Mouse (Mus musculus) limb, embryonic 12.5 days (tissue): ENCODE results near the gene Nol10. TPM values are rescaled to one million over a fixed set of nuclear protein-coding genes. Genes with fewer than 3 reads are reported as not detected.
A peak's percentile ranks its signal among the peaks of the same experiment; 100 is the strongest.
"Not testable (repeated sequence)": the region's sequence is repeated elsewhere in the genome, so short reads cannot be mapped to it uniquely, and the experiment has no call there.

ENCODE experiments used
- ATAC-seq: fragments of 200-750 bp; cut with Nextera tagmentation; 2 replicates; pipeline ENCODE4 v1.8.0; 2017; ENCODE audit warnings: low read depth, moderate TSS enrichment; ENCODE audit not compliant: insufficient number of reproducible peaks, insufficient read depth, low FRiP score, low TSS enrichment
- H3K27ac ChIP-seq: fragments of 300-500 bp; sonication (generic); 2 replicates; pipeline ENCODE4 v1.5.1; 2016; ENCODE audit warnings: mild to moderate bottlenecking, moderate library complexity
- H3K27me3 ChIP-seq: fragments of 300-500 bp; sonication (generic); 2 replicates; pipeline ENCODE4 v1.6.1; 2016; ENCODE audit warnings: mild to moderate bottlenecking, moderate library complexity
- H3K36me3 ChIP-seq: fragments of 300-500 bp; sonication (generic); 2 replicates; pipeline ENCODE4 v1.6.1; 2016; ENCODE audit warnings: mild to moderate bottlenecking, moderate library complexity
- H3K4me1 ChIP-seq: fragments of 300-500 bp; sonication (generic); replicated peaks from 2 replicates; pipeline ENCODE4 v1.6.1; 2016
- H3K4me2 ChIP-seq: fragments of 300-500 bp; sonication (generic); 2 replicates; pipeline ENCODE4 v1.6.1; 2016; ENCODE audit warnings: mild to moderate bottlenecking, moderate library complexity
- H3K4me3 ChIP-seq: fragments of 300-500 bp; sonication (generic); replicated peaks from 2 replicates; pipeline ENCODE4 v1.5.1; 2016; ENCODE audit warnings: mild to moderate bottlenecking
- H3K9ac ChIP-seq: fragments of 300-500 bp; sonication (generic); replicated peaks from 2 replicates; pipeline ENCODE4 v1.6.1; 2016; ENCODE audit warnings: mild to moderate bottlenecking, moderate library complexity
- H3K9me3 ChIP-seq: fragments of 300-500 bp; sonication (generic); 2 replicates; pipeline ENCODE4 v1.6.1; 2016; ENCODE audit warnings: mild to moderate bottlenecking, moderate library complexity
- WGBS: fragments of 180-500 bp; shearing (Covaris S2); methylation state at CpG from one replicate; pipeline ENCODE4 v1.1.7; 2016; 5-methylcytosine and 5-hydroxymethylcytosine counted together
- polyA plus RNA-seq: library from polyadenylated mRNA; unstranded; fragments of >200 nt; fragmentation: Nextera tagmentation; extraction: Ambion mirVana; gene quantifications from 2 replicates; pipeline ENCODE4 v1.2.1, GENCODE M21; 2016

Nol10 gene
- polyA plus RNA-seq, 1 experiment from 2014 or later, result 30.8 TPM

DNA sequence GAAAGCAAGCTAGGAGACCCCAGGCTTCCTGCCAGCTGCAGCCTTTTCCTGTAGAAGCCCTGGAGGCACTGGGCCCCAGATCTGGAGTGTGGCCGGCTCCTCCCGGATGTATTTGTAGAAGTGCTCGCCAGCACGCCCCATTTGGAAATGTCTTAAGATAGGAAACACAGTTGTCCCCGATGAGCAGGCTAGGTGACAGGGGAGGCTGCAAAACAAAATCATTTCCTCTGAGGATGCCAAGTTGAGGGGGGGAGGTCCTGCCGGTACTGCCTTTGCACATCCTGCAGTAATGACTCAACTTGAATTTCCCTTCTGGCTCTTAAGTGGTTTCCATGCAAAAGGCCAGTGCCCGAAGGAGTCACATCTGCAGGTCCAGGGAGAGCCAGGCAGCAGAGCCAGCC lies 92.0 kb downstream of the Nol10 start:
- Histone ChIP-seq H3K4me2 (no peak overlapping the region), H3K27me3 (no peaks in the 10 kb centered on the region), H3K4me1 (peaks cover 20% of the 10 kb centered on the region), H3K9ac (no peak overlapping the region), H3K36me3 (no peaks in the 10 kb centered on the region), H3K27ac (0 out of 2 replicates have a peak overlapping the region, but pooled peaks have one; percentile 35), H3K4me3 (no peak overlapping the region), H3K9me3 (no peaks in the 10 kb centered on the region)
- 60% methylated on average over 7 of the region's 7 CpGs for WGBS
- ATAC-seq, result no peak

DNA sequence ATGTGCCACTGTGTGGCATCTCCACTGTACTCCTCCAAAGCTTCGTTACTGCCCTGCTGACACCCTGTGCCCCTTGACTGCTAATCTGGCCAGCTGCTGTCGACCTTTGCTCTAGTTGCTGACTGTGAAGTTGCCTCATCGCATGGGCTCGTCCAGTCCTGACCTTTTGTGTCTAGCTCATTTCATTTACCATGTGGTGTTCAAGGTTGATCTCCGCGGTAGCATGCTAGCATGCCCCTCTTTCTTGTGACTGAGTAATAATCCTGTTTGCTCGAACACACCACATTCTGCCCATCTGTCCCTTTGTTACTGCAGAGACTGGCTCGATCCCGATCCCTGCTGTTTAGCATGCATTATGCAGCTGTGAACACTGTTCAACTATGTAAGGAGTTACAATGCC lies 93.2 kb downstream of the Nol10 start:
- no peaks in the 10 kb centered on the region for H3K36me3 ChIP-seq
- H3K4me2 ChIP-seq, result no peak overlapping the region
- WGBS, result 77% methylated on average over 9 of the region's 9 CpGs
- H3K4me3 ChIP-seq, result no peak overlapping the region
- peaks cover 14% of the 10 kb centered on the region for H3K4me1 ChIP-seq
- no peak overlapping the region for H3K27ac ChIP-seq
- no peak overlapping the region for H3K9ac ChIP-seq
- no peaks in the 10 kb centered on the region for H3K9me3 ChIP-seq
- ATAC-seq, result no peak
- H3K27me3 ChIP-seq, result no peaks in the 10 kb centered on the region

DNA sequence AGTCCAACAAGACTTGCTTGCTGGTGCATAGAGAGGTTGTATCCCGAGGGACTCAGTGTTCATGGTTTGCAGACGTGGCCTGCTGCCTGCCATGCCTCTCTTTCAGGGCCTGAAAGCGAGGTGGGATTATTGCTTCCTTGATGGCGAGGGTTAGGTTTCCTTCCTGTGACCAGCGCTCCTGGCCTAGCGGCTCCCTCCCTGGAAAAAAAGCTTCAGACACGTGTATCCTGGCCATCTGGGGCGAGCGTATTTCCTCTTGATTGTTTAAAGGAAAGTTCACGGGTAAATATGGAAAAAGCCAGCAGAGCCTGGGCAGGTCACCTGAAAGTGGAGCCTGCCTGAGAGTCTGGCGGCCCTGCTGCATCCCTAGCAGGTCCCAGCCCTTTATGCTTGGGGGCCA lies 96.1 kb downstream of the Nol10 start:
- peak; percentile 52; the same call in 1 of the 2 replicates for ATAC-seq
- Histone ChIP-seq H3K4me2 (no peak overlapping the region), H3K9me3 (no peaks in the 10 kb centered on the region), H3K36me3 (no peaks in the 10 kb centered on the region), H3K4me3 (no peak overlapping the region), H3K9ac (no peak overlapping the region), H3K27ac (peak overlapping the region; percentile 66), H3K27me3 (no peaks in the 10 kb centered on the region), H3K4me1 (peaks cover 14% of the 10 kb centered on the region)
- 35% methylated on average over 11 of the region's 11 CpGs for WGBS

DNA sequence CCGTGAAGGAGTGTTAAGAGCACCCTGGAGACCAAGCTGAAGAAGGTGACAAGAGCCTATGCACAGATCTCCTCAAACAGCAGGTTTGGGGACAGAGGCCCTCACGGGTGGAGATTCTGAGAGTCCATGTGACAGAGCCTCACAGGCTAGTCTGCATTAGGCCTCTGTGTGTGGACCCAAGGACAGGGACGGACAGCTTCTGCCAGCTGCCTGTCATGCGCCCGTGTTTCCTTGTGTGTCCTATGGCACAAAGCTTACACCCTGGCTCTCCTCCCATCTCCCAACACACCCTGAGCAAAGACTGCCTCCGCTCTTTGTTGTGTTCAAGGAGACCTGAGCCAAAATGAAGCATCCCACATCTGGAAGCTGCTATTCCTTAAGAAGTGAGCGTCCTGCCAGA lies 97.0 kb downstream of the Nol10 start:
- no peak for ATAC-seq
- H3K27ac ChIP-seq, result no peak overlapping the region
- no peaks in the 10 kb centered on the region for H3K36me3 ChIP-seq
- no peaks in the 10 kb centered on the region for H3K27me3 ChIP-seq
- no peaks in the 10 kb centered on the region for H3K9me3 ChIP-seq
- 91% methylated on average over 7 of the region's 7 CpGs for WGBS
- H3K4me1 ChIP-seq, result peaks cover 11% of the 10 kb centered on the region
- no peak overlapping the region for H3K9ac ChIP-seq
- no peak overlapping the region for H3K4me3 ChIP-seq
- H3K4me2 ChIP-seq, result no peak overlapping the region

DNA sequence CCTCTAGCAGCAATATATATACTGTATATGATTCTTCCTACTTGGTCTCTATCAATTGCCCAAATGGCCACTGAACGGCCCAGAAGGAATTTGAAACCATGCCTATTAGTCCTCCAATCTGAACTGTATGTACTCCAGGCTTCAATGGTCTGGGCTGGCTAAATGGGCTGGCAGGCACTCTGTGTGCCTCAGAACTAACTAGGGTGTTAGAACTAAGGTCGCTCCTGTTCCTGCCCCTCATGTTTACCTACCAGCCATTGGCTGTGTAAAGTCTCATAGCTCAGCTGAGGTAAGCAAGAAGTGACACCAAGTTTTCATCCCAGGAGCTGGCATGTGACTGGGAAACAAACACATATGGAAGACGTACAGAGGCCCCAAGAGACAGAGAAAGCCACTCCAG lies 100.5 kb downstream of the Nol10 start:
- Histone ChIP-seq H3K36me3 (no peaks in the 10 kb centered on the region), H3K4me3 (no peak overlapping the region), H3K27ac (no peak overlapping the region), H3K9ac (no peak overlapping the region), H3K27me3 (no peaks in the 10 kb centered on the region), H3K9me3 (no peaks in the 10 kb centered on the region), H3K4me1 (peaks cover 7% of the 10 kb centered on the region), H3K4me2 (no peak overlapping the region)
- 74% methylated on average over 3 of the region's 3 CpGs for WGBS
- no peak for ATAC-seq

DNA sequence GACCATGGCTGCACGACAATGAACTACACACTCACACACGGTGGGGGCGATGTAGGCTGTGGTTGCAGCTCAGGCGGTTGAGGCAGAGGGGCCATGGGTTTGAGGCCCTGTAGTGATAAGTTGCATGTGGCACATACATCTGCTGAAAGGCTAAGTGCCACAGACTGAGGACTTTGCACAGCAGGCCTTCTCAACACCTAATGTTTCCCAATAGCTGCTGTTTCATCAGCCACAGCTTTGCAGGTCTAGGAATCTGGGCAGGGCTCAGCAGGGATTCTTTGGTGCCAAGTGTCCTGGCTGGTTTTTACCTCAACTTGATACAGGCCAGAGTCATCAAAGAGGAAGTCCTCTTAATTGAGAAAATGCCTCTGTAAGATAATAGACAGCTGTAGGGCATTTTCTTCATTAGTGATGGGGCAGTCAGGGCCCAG lies 101.4 kb downstream of the Nol10 start:
- WGBS, result 71% methylated on average over 4 of the region's 4 CpGs
- Histone ChIP-seq H3K27me3 (no peaks in the 10 kb centered on the region), H3K36me3 (no peaks in the 10 kb centered on the region), H3K9me3 (no peaks in the 10 kb centered on the region), H3K27ac (no peak overlapping the region), H3K9ac (no peak overlapping the region), H3K4me3 (no peak overlapping the region), H3K4me1 (no peaks in the 10 kb centered on the region), H3K4me2 (no peak overlapping the region)
- ATAC-seq, result no peak

DNA sequence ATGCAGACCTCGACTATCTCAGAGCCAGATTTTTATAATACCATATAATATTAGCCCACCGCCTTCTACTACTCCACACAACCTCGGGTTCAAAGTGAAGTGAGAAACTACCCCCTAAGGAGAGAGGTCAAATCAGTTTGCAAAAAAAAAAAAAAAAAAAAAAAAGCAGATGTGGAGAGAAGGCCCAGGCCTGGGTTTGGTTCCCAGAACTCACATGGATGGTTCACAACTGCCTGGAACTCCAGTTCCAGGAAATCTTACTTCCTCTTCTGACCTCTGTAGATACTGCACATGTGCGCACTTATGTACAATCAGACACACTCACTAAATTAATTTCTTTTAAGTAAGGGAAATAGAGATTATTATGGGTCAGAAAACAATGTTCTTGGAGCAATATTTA lies 102.2 kb downstream of the Nol10 start:
- Histone ChIP-seq H3K4me2 (no peak overlapping the region), H3K27ac (no peak overlapping the region), H3K27me3 (no peaks in the 10 kb centered on the region), H3K36me3 (no peaks in the 10 kb centered on the region), H3K4me3 (no peak overlapping the region), H3K9me3 (no peaks in the 10 kb centered on the region), H3K9ac (no peak overlapping the region), H3K4me1 (no peaks in the 10 kb centered on the region)
- 67% methylated on average over 4 of the region's 4 CpGs for WGBS
- ATAC-seq, result no peak

DNA sequence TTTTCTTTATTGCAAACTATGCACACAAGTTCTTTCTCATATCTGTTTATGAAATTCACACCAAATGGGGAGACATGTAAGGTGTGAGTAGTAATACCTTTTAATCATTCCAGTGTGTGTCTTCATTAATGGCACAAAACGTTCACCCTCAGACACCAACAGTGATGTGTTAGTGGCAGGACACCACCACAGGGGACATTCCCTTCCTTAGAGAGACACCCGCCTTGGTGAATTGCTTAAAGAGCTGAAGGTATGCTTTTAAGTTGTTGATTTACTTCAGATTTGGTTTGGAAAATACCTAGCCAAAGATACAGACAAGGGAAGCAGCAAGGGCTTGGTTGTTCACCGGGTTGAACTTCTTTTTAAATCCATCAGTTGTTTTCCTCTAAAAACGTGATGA lies 102.7 kb downstream of the Nol10 start:
- Histone ChIP-seq H3K36me3 (no peaks in the 10 kb centered on the region), H3K27me3 (no peaks in the 10 kb centered on the region), H3K4me3 (no peak overlapping the region), H3K4me2 (no peak overlapping the region), H3K9ac (no peak overlapping the region), H3K27ac (no peak overlapping the region), H3K9me3 (no peaks in the 10 kb centered on the region), H3K4me1 (no peaks in the 10 kb centered on the region)
- ATAC-seq, result no peak
- 76% methylated on average over 4 of the region's 4 CpGs for WGBS

DNA sequence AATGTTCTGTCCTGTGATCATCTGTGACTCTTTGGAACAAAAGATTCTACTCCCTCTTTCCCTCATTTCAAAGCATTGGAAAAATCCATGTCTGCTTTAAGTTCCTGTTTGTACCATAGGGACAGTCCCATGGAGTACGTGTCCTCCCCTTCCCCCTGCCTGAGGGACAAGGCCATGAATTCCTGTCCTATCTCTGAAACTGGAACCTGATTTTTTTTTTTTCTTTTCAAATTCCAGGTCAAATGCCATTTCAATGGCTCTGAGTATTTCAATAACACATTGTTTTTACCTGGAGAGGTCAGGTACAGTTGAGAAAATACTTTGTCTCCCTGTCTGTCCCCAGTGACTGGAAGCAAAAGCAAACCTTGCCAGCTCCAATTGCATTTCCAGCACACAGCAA lies 104.0 kb downstream of the Nol10 start:
- 88% methylated on average over 1 of the region's 1 CpGs for WGBS
- no peak for ATAC-seq

DNA sequence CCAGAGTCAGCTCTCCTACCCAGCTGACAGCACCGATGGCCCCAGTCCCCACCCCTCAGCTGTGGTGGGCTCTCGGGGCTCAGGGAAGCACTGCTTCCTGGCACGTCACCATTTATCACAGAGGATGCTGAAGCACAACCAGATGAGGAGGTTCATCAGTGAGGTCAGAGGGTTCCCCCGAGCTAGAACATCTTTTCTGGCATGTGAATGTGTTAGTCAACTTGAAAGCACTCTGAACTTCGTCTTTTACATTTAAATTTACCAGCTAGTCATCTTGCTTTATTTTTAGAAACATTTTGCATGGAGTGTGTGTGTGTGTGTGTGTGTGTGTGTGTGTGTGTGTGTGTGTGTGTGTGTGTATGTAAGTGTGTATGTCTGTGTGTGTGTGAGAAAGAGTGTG lies 105.7 kb downstream of the Nol10 start:
- H3K9me3 ChIP-seq, result no peaks in the 10 kb centered on the region
- H3K4me2 ChIP-seq, result no peak overlapping the region
- no peaks in the 10 kb centered on the region for H3K36me3 ChIP-seq
- H3K27me3 ChIP-seq, result no peaks in the 10 kb centered on the region
- WGBS, result 65% methylated on average over 5 of the region's 5 CpGs
- no peaks in the 10 kb centered on the region for H3K4me1 ChIP-seq
- no peak overlapping the region for H3K27ac ChIP-seq
- H3K4me3 ChIP-seq, result no peak overlapping the region
- no peak for ATAC-seq
- H3K9ac ChIP-seq, result no peak overlapping the region

More for the DNA sequence above, 104.0 kb downstream of the Nol10 start:
- H3K27me3 ChIP-seq, result no peaks in the 10 kb centered on the region
- H3K4me1 ChIP-seq, result no peaks in the 10 kb centered on the region
- no peak overlapping the region for H3K4me2 ChIP-seq
- H3K4me3 ChIP-seq, result no peak overlapping the region
- no peak overlapping the region for H3K27ac ChIP-seq
- no peaks in the 10 kb centered on the region for H3K36me3 ChIP-seq
- H3K9ac ChIP-seq, result no peak overlapping the region
- no peaks in the 10 kb centered on the region for H3K9me3 ChIP-seq

DNA sequence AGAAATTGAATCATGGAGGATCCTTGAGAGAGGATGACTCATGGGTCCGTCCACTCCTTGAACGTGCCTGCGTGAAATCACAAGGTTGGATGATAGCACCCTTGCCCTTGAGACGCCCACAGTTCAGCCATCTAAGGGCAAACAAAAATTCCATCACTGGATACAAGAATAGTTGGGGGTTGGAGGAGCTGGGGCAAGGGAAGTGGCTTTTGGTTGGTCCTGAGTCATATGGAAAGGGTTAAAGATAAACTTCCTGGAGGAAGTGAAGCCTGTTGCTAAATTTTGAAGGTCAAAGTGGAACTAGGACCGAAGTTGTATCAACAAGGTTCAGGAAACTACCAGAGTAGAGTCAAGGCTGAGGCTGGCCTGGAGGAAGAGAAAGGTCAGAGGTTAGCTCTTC lies 106.8 kb downstream of the Nol10 start:
- Histone ChIP-seq H3K27ac (no peak overlapping the region), H3K4me2 (no peak overlapping the region), H3K4me1 (no peaks in the 10 kb centered on the region), H3K9me3 (peaks cover 3% of the 10 kb centered on the region; the same call in 1 of the 2 replicates), H3K27me3 (no peaks in the 10 kb centered on the region), H3K9ac (no peak overlapping the region), H3K36me3 (no peaks in the 10 kb centered on the region), H3K4me3 (no peak overlapping the region)
- no peak for ATAC-seq
- WGBS, result 88% methylated on average over 5 of the region's 5 CpGs

DNA sequence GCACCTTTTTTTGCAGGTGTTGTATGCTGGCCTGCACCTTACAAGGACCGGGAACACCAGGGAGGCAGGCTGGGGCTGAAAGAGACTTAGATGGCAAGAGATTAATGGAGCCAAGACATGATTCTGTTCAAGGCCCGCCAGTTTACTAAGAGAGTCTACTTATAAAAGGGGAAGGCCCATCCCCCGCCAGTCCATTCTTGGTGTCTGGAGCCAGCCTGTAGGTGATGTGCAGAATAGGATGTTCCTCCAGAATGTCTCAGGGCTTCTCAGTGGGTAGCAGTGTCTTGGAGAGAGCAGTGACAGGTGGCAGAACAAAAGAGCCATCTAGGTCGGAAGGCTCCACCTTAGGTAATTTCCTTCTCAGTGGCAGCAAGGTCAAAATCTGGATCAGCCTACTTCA lies 111.0 kb downstream of the Nol10 start:
- not testable (repeated sequence) for H3K4me2 ChIP-seq, H3K27me3 ChIP-seq, H3K9ac ChIP-seq, ATAC-seq, H3K27ac ChIP-seq, H3K36me3 ChIP-seq, H3K4me1 ChIP-seq, H3K4me3 ChIP-seq
- 93% methylated on average over 4 of the region's 4 CpGs for WGBS
- peaks cover 10% of the 10 kb centered on the region; the same call in 1 of the 2 replicates for H3K9me3 ChIP-seq
